Mouse (Mus musculus): ENCODE results near the gene Cyp1a1. TPM values are rescaled to one million over a fixed set of nuclear protein-coding genes. Genes with fewer than 3 reads are reported as not detected.

Cyp1a1 gene
- total and polyA plus RNA-seq, 3 experiments: not detected

DNA sequence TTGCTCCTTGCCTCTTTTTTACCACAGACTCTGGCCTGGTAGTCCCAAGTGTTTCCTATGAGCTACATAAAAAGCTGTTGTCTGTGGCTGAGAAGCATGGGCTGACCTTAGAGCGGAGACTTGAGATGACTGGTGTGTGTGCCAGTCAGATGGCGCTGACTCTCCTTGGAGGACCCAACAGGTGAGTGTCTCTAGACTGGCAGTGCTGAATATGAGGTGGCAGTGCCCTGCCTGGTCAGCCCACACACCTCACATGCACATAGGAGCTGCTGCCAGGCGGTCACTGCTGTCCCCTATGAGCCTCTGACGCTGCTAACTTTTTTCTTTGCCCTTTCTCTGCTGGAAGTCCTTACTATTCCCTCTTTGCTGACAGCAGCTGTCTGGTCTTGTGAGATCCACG is 52.1 kb downstream of the Cyp1a1 start:
- no peaks in the 10 kb centered on the region for H3K27me3 ChIP-seq (ENCODE audit: insufficient read depth, low read length)
- H3K4me1 ChIP-seq (ENCODE audit: insufficient read depth, low read depth, low read length): peaks cover 11% of the 10 kb centered on the region
- peaks cover 92% of the 10 kb centered on the region for H3K36me3 ChIP-seq (replicated peaks)
- no peak for ATAC-seq (ENCODE audit: extremely low read depth, insufficient number of reproducible peaks, low FRiP score, poor library complexity, severe bottlenecking)
- no peaks in the 10 kb centered on the region for H3K9me3 ChIP-seq (replicated peaks)
- DNase-seq (ENCODE audit: low spot score): no peak
- TF ChIP-seq CTCF (IDR thresholded peaks at IDR 0.05; ENCODE audit: low read depth, low read length): no peak
- no peak for TF ChIP-seq GATA2 (IDR thresholded peaks at IDR 0.05; ENCODE audit: borderline replicate concordance, low read depth, low read length)
- no peak for TF ChIP-seq GATA1 (IDR thresholded peaks at IDR 0.05; ENCODE audit: borderline replicate concordance, low read length)
- no peak for TF ChIP-seq POLR2AphosphoS5 (IDR thresholded peaks at IDR 0.05; ENCODE audit: insufficient replicate concordance, low read depth, low read length)
- no peak for TF ChIP-seq TAL1 (conservative IDR thresholded peaks at IDR 0.05; ENCODE audit: low read depth, low read length)
- no peak overlapping the region for H3K4me3 ChIP-seq (ENCODE audit: low read depth, low read length)

DNA sequence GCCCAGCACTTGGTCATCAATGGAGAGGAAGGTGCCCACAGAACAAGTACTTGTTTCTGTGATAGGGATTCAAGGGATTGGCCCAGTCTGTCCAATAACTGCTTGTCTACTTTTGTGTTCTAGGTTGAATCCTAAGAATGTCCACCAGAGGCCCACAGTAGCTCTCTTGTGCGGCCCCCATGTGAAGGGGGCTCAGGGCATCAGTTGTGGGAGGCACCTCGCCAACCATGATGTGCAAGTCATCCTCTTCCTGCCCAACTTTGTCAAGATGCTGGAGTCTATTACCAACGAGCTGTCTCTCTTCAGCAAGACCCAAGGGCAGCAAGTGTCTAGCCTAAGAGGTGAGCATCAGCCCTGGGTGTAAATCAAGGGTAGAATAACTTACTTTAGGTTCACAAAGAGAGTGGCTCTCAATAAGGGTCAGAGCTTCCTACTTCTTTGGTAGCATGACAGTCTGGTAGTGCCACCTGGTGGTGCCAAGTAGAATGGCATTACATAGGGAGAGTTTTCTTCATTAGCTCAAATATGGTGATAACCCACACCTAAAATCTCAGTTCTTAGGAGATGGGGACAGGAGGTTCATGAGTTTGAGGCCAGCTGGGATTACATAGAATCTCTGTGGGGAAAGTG is 56.8 kb downstream of the Cyp1a1 start:
- Histone ChIP-seq H3K27me3 (ENCODE audit: insufficient read depth, low read length) (no peaks in the 10 kb centered on the region), H3K9me3 (replicated peaks) (no peaks in the 10 kb centered on the region), H3K36me3 (replicated peaks) (peaks cover 98% of the 10 kb centered on the region), H3K4me1 (ENCODE audit: insufficient read depth, low read depth, low read length) (0 out of 2 replicates have a peak, but pooled peaks cover 3% of the 10 kb centered on the region), H3K4me3 (ENCODE audit: low read depth, low read length) (no peak overlapping the region)
- no peak for ATAC-seq (ENCODE audit: extremely low read depth, insufficient number of reproducible peaks, low FRiP score, poor library complexity, severe bottlenecking)
- no peak for DNase-seq (ENCODE audit: low spot score)
- TF ChIP-seq CTCF (IDR thresholded peaks at IDR 0.05; ENCODE audit: low read depth, low read length) (peak; percentile 47), POLR2AphosphoS5 (IDR thresholded peaks at IDR 0.05; ENCODE audit: insufficient replicate concordance, low read depth, low read length) (no peak), GATA1 (IDR thresholded peaks at IDR 0.05; ENCODE audit: borderline replicate concordance, low read length) (no peak)

DNA sequence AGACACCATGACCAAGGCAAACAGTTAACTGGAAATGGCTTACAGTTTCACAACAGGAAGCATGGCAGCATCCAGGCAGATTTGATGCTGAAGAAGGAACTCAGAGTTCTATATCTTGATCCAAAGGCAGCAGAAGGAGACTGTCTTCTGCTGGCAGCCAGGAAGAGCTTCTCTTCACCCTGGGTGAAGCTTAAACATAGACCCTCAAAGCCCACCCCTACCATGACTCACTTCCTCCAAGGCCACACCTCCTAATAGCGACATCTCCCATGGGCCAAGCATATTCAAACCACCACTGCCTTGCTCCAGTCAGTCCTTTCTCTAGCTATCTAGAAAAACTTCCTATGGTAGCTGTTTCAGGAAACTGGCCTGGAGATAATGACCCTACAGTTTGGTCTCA is 59.3 kb downstream of the Cyp1a1 start:
- H3K4me3 ChIP-seq (ENCODE audit: low read depth, low read length): no peak overlapping the region

DNA sequence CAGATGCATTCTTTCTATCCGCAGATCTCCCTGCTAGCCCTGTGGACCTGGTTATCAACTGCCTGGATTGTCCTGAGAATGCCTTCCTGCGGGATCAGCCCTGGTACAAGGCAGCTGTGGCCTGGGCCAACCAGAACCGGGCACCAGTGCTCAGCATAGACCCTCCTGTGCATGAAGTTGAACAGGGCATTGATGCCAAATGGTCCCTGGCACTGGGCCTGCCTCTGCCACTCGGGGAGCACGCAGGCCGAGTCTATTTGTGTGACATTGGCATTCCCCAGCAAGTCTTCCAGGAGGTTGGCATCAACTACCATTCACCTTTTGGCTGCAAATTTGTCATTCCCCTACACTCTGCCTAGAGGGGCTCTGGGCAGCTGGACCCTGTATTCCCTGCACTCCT is 60.4 kb downstream of the Cyp1a1 start:
- no peaks in the 10 kb centered on the region for H3K27me3 ChIP-seq (ENCODE audit: insufficient read depth, low read length)
- no peak for TF ChIP-seq POLR2AphosphoS5 (IDR thresholded peaks at IDR 0.05; ENCODE audit: insufficient replicate concordance, low read depth, low read length)
- no peak for TF ChIP-seq CTCF (IDR thresholded peaks at IDR 0.05; ENCODE audit: low read depth, low read length)
- TF ChIP-seq TAL1 (conservative IDR thresholded peaks at IDR 0.05; ENCODE audit: low read depth, low read length): no peak
- DNase-seq (ENCODE audit: low spot score): no peak
- no peak overlapping the region for H3K4me3 ChIP-seq (ENCODE audit: low read depth, low read length)
- H3K4me1 ChIP-seq (ENCODE audit: insufficient read depth, low read depth, low read length): peaks cover 12% of the 10 kb centered on the region
- ATAC-seq (ENCODE audit: extremely low read depth, insufficient number of reproducible peaks, low FRiP score, poor library complexity, severe bottlenecking): no peak
- H3K36me3 ChIP-seq (replicated peaks): peaks cover 98% of the 10 kb centered on the region
- H3K9me3 ChIP-seq (replicated peaks): no peaks in the 10 kb centered on the region

More for the DNA sequence above, 59.3 kb downstream of the Cyp1a1 start:
- Histone ChIP-seq H3K36me3 (replicated peaks) (peaks cover 98% of the 10 kb centered on the region), H3K27me3 (ENCODE audit: insufficient read depth, low read length) (no peaks in the 10 kb centered on the region), H3K4me1 (ENCODE audit: insufficient read depth, low read depth, low read length) (peaks cover 11% of the 10 kb centered on the region; the same call in 1 of the 2 replicates), H3K9me3 (replicated peaks) (no peaks in the 10 kb centered on the region)
- DNase-seq (ENCODE audit: low spot score) (no peak), ATAC-seq (ENCODE audit: extremely low read depth, insufficient number of reproducible peaks, low FRiP score, poor library complexity, severe bottlenecking) (no peak)
- TF ChIP-seq CTCF (IDR thresholded peaks at IDR 0.05; ENCODE audit: low read depth, low read length) (no peak), GATA2 (IDR thresholded peaks at IDR 0.05; ENCODE audit: borderline replicate concordance, low read depth, low read length) (no peak), POLR2AphosphoS5 (IDR thresholded peaks at IDR 0.05; ENCODE audit: insufficient replicate concordance, low read depth, low read length) (no peak), TAL1 (conservative IDR thresholded peaks at IDR 0.05; ENCODE audit: low read depth, low read length) (no peak), GATA1 (IDR thresholded peaks at IDR 0.05; ENCODE audit: borderline replicate concordance, low read length) (no peak)

DNA sequence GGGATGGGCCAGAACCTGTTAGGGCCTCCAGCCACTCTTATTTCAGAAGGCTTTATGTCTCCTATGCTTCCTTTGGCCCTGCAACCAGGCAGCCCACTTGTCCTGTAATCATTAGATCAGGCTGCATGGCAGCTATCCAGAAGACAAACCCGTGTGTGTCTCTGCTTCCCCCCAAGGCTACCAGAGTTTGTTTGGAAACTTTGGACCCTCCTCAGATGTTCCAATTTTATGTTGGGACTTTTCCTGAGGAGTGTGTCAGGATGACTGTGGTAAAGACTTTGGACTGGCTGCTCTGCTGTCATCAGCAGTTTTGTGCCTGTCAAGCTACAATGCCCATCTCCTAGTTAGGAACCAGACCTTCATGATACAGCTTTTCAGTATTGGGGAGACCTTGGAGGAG is 61.1 kb downstream of the Cyp1a1 start:
- no peak for ATAC-seq (ENCODE audit: extremely low read depth, insufficient number of reproducible peaks, low FRiP score, poor library complexity, severe bottlenecking)
- peaks cover 99% of the 10 kb centered on the region for H3K36me3 ChIP-seq (replicated peaks)
- no peak overlapping the region for H3K4me3 ChIP-seq (ENCODE audit: low read depth, low read length)

DNA sequence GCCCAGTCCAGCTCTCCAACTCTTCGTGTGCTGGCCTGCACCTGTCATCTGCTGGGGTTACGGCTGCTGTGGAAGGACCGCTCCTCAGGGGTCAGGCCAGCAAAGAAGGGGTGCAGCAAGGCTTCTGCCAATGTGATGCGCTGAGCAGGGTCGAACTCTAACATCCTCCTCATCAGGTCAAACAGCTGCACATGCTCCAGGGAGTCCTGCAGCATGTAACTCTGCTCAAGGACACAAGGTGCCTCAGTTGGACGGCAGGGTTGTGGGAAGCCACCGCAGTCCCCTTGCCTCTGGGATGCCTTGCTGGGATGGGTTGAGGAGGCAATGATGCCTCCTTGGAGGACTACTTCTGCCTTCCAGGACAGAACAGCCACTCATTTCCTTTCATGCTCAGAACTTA is 63.2 kb downstream of the Cyp1a1 start:
- no peaks in the 10 kb centered on the region for H3K9me3 ChIP-seq (replicated peaks)

More for the DNA sequence above, 61.1 kb downstream of the Cyp1a1 start:
- Histone ChIP-seq H3K27me3 (ENCODE audit: insufficient read depth, low read length) (no peaks in the 10 kb centered on the region), H3K9me3 (replicated peaks) (no peaks in the 10 kb centered on the region), H3K4me1 (ENCODE audit: insufficient read depth, low read depth, low read length) (peaks cover 14% of the 10 kb centered on the region)
- TF ChIP-seq GATA2 (IDR thresholded peaks at IDR 0.05; ENCODE audit: borderline replicate concordance, low read depth, low read length) (no peak), POLR2AphosphoS5 (IDR thresholded peaks at IDR 0.05; ENCODE audit: insufficient replicate concordance, low read depth, low read length) (no peak), GATA1 (IDR thresholded peaks at IDR 0.05; ENCODE audit: borderline replicate concordance, low read length) (no peak), CTCF (IDR thresholded peaks at IDR 0.05; ENCODE audit: low read depth, low read length) (no peak), TAL1 (conservative IDR thresholded peaks at IDR 0.05; ENCODE audit: low read depth, low read length) (no peak)
- no peak for DNase-seq (ENCODE audit: low spot score)

More for the DNA sequence above, 63.2 kb downstream of the Cyp1a1 start:
- H3K36me3 ChIP-seq (replicated peaks): peaks cover 100% of the 10 kb centered on the region
- DNase-seq (ENCODE audit: low spot score) (no peak), ATAC-seq (ENCODE audit: extremely low read depth, insufficient number of reproducible peaks, low FRiP score, poor library complexity, severe bottlenecking) (no peak)
- no peak for TF ChIP-seq TAL1 (conservative IDR thresholded peaks at IDR 0.05; ENCODE audit: low read depth, low read length)
- TF ChIP-seq GATA2 (IDR thresholded peaks at IDR 0.05; ENCODE audit: borderline replicate concordance, low read depth, low read length): no peak
- no peak for TF ChIP-seq CTCF (IDR thresholded peaks at IDR 0.05; ENCODE audit: low read depth, low read length)
- TF ChIP-seq POLR2AphosphoS5 (IDR thresholded peaks at IDR 0.05; ENCODE audit: insufficient replicate concordance, low read depth, low read length): no peak
- no peak for TF ChIP-seq GATA1 (IDR thresholded peaks at IDR 0.05; ENCODE audit: borderline replicate concordance, low read length)
- H3K27me3 ChIP-seq (ENCODE audit: insufficient read depth, low read length): no peaks in the 10 kb centered on the region
- peaks cover 11% of the 10 kb centered on the region for H3K4me1 ChIP-seq (ENCODE audit: insufficient read depth, low read depth, low read length)
- no peak overlapping the region for H3K4me3 ChIP-seq (ENCODE audit: low read depth, low read length)

Other genes with a start within 250 kb of the Cyp1a1 start
- 55.0 and 58.6 TPM in 2 replicates for gene Ppcdc, start 247.8 kb upstream of the Cyp1a1 start, total RNA-seq (2014; fragmentation: Nextera tagmentation)
- 26.0 and 29.9 TPM in 2 replicates for gene Ppcdc, start 247.8 kb upstream of the Cyp1a1 start, total RNA-seq (2017)
- 3.0 and 8.5 TPM in 2 replicates for gene Ppcdc, start 247.8 kb upstream of the Cyp1a1 start, polyA plus RNA-seq (2012)
- not detected in 2 replicates for gene Scamp5, start 219.9 kb upstream of the Cyp1a1 start, total RNA-seq (2014; fragmentation: Nextera tagmentation)
- 0.22 and 0.29 TPM in 2 replicates for gene Scamp5, start 219.9 kb upstream of the Cyp1a1 start, total RNA-seq (2017)
- gene Scamp5, start 219.9 kb upstream of the Cyp1a1 start, polyA plus RNA-seq (2012): 0.21 and 0.22 TPM in 2 replicates
- 10.8 and 17.4 TPM in 2 replicates for gene Rpp25, start 183.9 kb upstream of the Cyp1a1 start, total RNA-seq (2014; fragmentation: Nextera tagmentation)
- 2.9 and 5.4 TPM in 2 replicates for gene Rpp25, start 183.9 kb upstream of the Cyp1a1 start, total RNA-seq (2017)
- 5.4 and 6.2 TPM in 2 replicates for gene Rpp25, start 183.9 kb upstream of the Cyp1a1 start, polyA plus RNA-seq (2012)
- 88.8 and 106 TPM in 2 replicates for gene Cox5a, start 166.7 kb upstream of the Cyp1a1 start, total RNA-seq (2014; fragmentation: Nextera tagmentation)
- gene Cox5a, start 166.7 kb upstream of the Cyp1a1 start, total RNA-seq (2017): 129 and 181 TPM in 2 replicates
- gene Cox5a, start 166.7 kb upstream of the Cyp1a1 start, polyA plus RNA-seq (2012): 455 and 528 TPM in 2 replicates
- gene Fam219b, start 150.4 kb upstream of the Cyp1a1 start, total RNA-seq (2014; fragmentation: Nextera tagmentation): 8.1 and 9.5 TPM in 2 replicates
- 12.2 and 15.5 TPM in 2 replicates for gene Fam219b, start 150.4 kb upstream of the Cyp1a1 start, total RNA-seq (2017)
- gene Fam219b, start 150.4 kb upstream of the Cyp1a1 start, polyA plus RNA-seq (2012): 11.3 and 16.8 TPM in 2 replicates
- gene Mpi, start 135.2 kb upstream of the Cyp1a1 start, total RNA-seq (2014; fragmentation: Nextera tagmentation): 11.1 and 12.3 TPM in 2 replicates
- 12.1 and 12.5 TPM in 2 replicates for gene Mpi, start 135.2 kb upstream of the Cyp1a1 start, total RNA-seq (2017)
- 2.5 and 4.4 TPM in 2 replicates for gene Mpi, start 135.2 kb upstream of the Cyp1a1 start, polyA plus RNA-seq (2012)
- 18.0 and 26.6 TPM in 2 replicates for gene Scamp2, start 127.0 kb upstream of the Cyp1a1 start, total RNA-seq (2014; fragmentation: Nextera tagmentation)
- gene Scamp2, start 127.0 kb upstream of the Cyp1a1 start, total RNA-seq (2017): 16.6 and 19.4 TPM in 2 replicates
- 7.4 and 19.2 TPM in 2 replicates for gene Scamp2, start 127.0 kb upstream of the Cyp1a1 start, polyA plus RNA-seq (2012)
- 14.1 and 14.3 TPM in 2 replicates for gene Ulk3, start 98.5 kb upstream of the Cyp1a1 start, total RNA-seq (2014; fragmentation: Nextera tagmentation)
- 10.0 and 10.5 TPM in 2 replicates for gene Ulk3, start 98.5 kb upstream of the Cyp1a1 start, total RNA-seq (2017)
- 3.3 and 3.4 TPM in 2 replicates for gene Ulk3, start 98.5 kb upstream of the Cyp1a1 start, polyA plus RNA-seq (2012)
- not detected in 2 replicates for gene Cplx3, start 81.6 kb upstream of the Cyp1a1 start, total RNA-seq (2014; fragmentation: Nextera tagmentation)
- gene Cplx3, start 81.6 kb upstream of the Cyp1a1 start, total RNA-seq (2017): 0.11 TPM in 1 of 2 replicates, not detected in the other
- not detected in 2 replicates for gene Cplx3, start 81.6 kb upstream of the Cyp1a1 start, polyA plus RNA-seq (2012)
- not detected in 2 replicates for gene Lman1l, start 67.2 kb upstream of the Cyp1a1 start, total RNA-seq (2014; fragmentation: Nextera tagmentation)
- not detected in 2 replicates for gene Lman1l, start 67.2 kb upstream of the Cyp1a1 start, total RNA-seq (2017)
- not detected in 2 replicates for gene Lman1l, start 67.2 kb upstream of the Cyp1a1 start, polyA plus RNA-seq (2012)
- 118 and 125 TPM in 2 replicates for gene Csk, start 34.3 kb upstream of the Cyp1a1 start, total RNA-seq (2014; fragmentation: Nextera tagmentation)
- 151 and 154 TPM in 2 replicates for gene Csk, start 34.3 kb upstream of the Cyp1a1 start, total RNA-seq (2017)
- 311 and 332 TPM in 2 replicates for gene Csk, start 34.3 kb upstream of the Cyp1a1 start, polyA plus RNA-seq (2012)
- not detected in 2 replicates for gene Cyp1a2, start 4.2 kb upstream of the Cyp1a1 start, total RNA-seq (2014; fragmentation: Nextera tagmentation)
- not detected in 2 replicates for gene Cyp1a2, start 4.2 kb upstream of the Cyp1a1 start, total RNA-seq (2017)
- gene Cyp1a2, start 4.2 kb upstream of the Cyp1a1 start, polyA plus RNA-seq (2012): not detected in 2 replicates
- gene Edc3, start 20.6 kb downstream of the Cyp1a1 start, total RNA-seq (2014; fragmentation: Nextera tagmentation): 11.6 and 13.2 TPM in 2 replicates
- gene Edc3, start 20.6 kb downstream of the Cyp1a1 start, total RNA-seq (2017): 5.7 and 5.9 TPM in 2 replicates
- gene Edc3, start 20.6 kb downstream of the Cyp1a1 start, polyA plus RNA-seq (2012): 9.5 and 9.8 TPM in 2 replicates
- gene Clk3, start 77.9 kb downstream of the Cyp1a1 start, total RNA-seq (2014; fragmentation: Nextera tagmentation): 95.9 and 119 TPM in 2 replicates
- gene Clk3, start 77.9 kb downstream of the Cyp1a1 start, total RNA-seq (2017): 53.8 and 56.8 TPM in 2 replicates
- gene Clk3, start 77.9 kb downstream of the Cyp1a1 start, polyA plus RNA-seq (2012): 33.0 and 36.9 TPM in 2 replicates
- gene Arid3b, start 148.9 kb downstream of the Cyp1a1 start, total RNA-seq (2014; fragmentation: Nextera tagmentation): 16.7 and 19.5 TPM in 2 replicates
- 6.1 and 7.2 TPM in 2 replicates for gene Arid3b, start 148.9 kb downstream of the Cyp1a1 start, total RNA-seq (2017)
- 4.0 and 7.4 TPM in 2 replicates for gene Arid3b, start 148.9 kb downstream of the Cyp1a1 start, polyA plus RNA-seq (2012)
- gene Ubl7, start 223.1 kb downstream of the Cyp1a1 start, total RNA-seq (2014; fragmentation: Nextera tagmentation): 155 and 159 TPM in 2 replicates
- 19.1 and 21.1 TPM in 2 replicates for gene Ubl7, start 223.1 kb downstream of the Cyp1a1 start, total RNA-seq (2017)
- gene Ubl7, start 223.1 kb downstream of the Cyp1a1 start, polyA plus RNA-seq (2012): 72.5 and 110 TPM in 2 replicates